Mouse (Mus musculus) neural tube, embryonic 14.5 days (tissue): Measurements from ENCODE around the gene Gale. TPM values are rescaled to one million over a fixed set of nuclear protein-coding genes. Genes with fewer than 3 reads are reported as not detected.

Experiments
- ATAC-seq: fragments of 200-750 bp; cut with Nextera tagmentation; 2 replicates; pipeline ENCODE4 v1.8.0; 2017; ENCODE audit warnings: low read depth, mild to moderate bottlenecking, moderate TSS enrichment, moderate library complexity
- H3K27ac ChIP-seq: fragments of 300-500 bp; sonication (generic); 2 replicates; pipeline ENCODE4 v1.5.1; 2014; ENCODE audit warnings: low read depth, mild to moderate bottlenecking, control low read depth, low read length, moderate library complexity, mixed read lengths
- H3K27me3 ChIP-seq: fragments of 300-500 bp; sonication (generic); 2 replicates; pipeline ENCODE4 v1.6.1; 2014; ENCODE audit warnings: low read length; ENCODE audit not compliant: control insufficient read depth, insufficient read depth
- H3K36me3 ChIP-seq: fragments of 300-500 bp; sonication (generic); 2 replicates; pipeline ENCODE4 v1.6.1; 2014; ENCODE audit warnings: low read length, mixed read lengths; ENCODE audit not compliant: control insufficient read depth, insufficient read depth
- H3K4me1 ChIP-seq: fragments of 300-500 bp; sonication (generic); 2 replicates; pipeline ENCODE4 v1.6.1; 2014; ENCODE audit warnings: low read length; ENCODE audit not compliant: control insufficient read depth, insufficient read depth
- H3K4me2 ChIP-seq: fragments of 300-500 bp; sonication (generic); 2 replicates; pipeline ENCODE4 v1.6.1; 2014; ENCODE audit warnings: mild to moderate bottlenecking, low read depth, low read length, control low read depth
- H3K4me3 ChIP-seq: fragments of 300-500 bp; sonication (generic); 2 replicates; pipeline ENCODE4 v1.5.1; 2014; ENCODE audit warnings: low read depth, low read length, control low read depth, mixed read lengths
- H3K9ac ChIP-seq: fragments of 300-500 bp; sonication (generic); replicated peaks from 2 replicates; pipeline ENCODE4 v1.6.1; 2014; ENCODE audit warnings: low read depth, mild to moderate bottlenecking, control low read depth, low read length, mixed read lengths
- H3K9me3 ChIP-seq: fragments of 300-500 bp; sonication (generic); 2 replicates; pipeline ENCODE4 v1.6.1; 2016; ENCODE audit warnings: low read length; ENCODE audit not compliant: control insufficient read depth
- WGBS: fragments of 180-500 bp; shearing (Covaris S2); extraction: QIAGEN DNeasy Blood & Tissue Kit; methylation state at CpG from one replicate; pipeline ENCODE4 v1.1.7; 2014; 5-methylcytosine and 5-hydroxymethylcytosine counted together
- polyA plus RNA-seq: library from polyadenylated mRNA; unstranded; fragments of >200 nt; fragmentation: Nextera tagmentation; extraction: Ambion mirVana; gene quantifications from 2 replicates; pipeline ENCODE4 v1.2.1, GENCODE M21; 2014

The Gale gene
- polyA plus RNA-seq, 1 experiment from 2014 or later, result 44.1 TPM

DNA sequence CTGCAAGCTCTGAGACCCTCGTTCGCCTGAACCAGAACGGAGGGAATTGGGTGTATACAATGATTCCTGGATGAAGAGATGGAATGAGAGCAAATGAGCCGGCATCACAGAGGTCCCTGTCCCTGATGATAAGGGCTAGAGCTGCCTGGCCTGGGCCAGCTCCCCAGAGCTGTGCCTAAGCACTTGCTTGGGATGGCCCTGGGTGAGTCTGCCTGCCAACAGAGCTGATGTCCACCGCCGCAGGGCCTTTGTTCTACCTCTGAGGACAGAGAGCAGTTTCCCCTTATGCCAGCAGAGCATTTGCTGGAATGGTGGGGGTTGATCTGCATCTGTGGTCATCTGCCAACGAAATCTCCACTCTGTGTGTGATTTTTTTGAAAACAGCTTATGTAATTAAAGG, 1.3 kb upstream of the Gale start:
- no peaks in the 10 kb centered on the region for H3K27me3 ChIP-seq
- H3K27ac ChIP-seq, result no peak overlapping the region
- WGBS, result 91% methylated on average over 7 of the region's 7 CpGs
- H3K9me3 ChIP-seq, result no peaks in the 10 kb centered on the region
- H3K9ac ChIP-seq, result no peak overlapping the region
- H3K4me1 ChIP-seq, result peaks cover 14% of the 10 kb centered on the region; the same call in 1 of the 2 replicates
- peaks cover 14% of the 10 kb centered on the region; the same call in 1 of the 2 replicates for H3K36me3 ChIP-seq
- no peak overlapping the region for H3K4me3 ChIP-seq
- H3K4me2 ChIP-seq, result no peak overlapping the region
- ATAC-seq, result no peak

DNA sequence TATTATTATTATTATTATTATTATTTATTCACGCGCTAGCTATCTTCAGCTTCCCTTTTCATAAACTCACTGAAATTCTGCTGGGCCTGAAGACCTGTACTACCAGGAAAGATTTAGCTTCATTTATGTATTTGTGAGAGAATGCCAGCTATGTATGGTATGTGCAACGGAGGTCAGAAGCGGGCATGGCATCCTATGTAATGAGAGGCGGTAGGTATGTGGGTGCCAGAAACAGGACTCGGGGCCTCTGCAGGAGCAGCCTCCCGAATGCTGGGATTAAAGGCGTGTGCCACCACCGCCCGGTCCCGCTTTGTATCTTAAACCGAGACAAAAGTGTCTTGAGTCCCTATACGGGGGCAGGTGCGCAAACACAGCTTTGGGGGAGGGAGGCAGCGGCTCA, 581 bp upstream of the Gale start:
- H3K36me3 ChIP-seq, result peaks cover 18% of the 10 kb centered on the region; the same call in 1 of the 2 replicates

DNA sequence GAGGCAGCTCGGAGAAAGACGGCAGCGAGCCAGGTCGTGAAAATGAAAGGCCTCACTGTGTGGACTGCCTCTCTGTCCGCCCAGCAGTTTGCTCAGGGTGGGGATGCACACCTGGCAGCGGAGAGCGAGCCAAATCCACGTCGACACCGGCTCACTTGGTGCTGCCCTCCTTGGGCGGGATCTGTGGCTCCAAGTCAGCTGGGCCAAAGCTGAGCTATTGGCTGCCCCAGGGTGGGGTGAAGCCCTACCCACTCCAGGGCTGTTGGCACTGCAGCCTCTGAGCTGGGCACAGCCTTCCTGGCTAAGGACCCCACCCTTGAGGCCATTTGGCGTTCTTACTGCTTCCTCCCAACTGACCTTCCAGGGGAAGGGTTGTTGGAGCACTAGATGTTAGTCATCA, 899 bp downstream of the Gale start:
- peak overlapping the region; percentile 80 for H3K9ac ChIP-seq
- no peaks in the 10 kb centered on the region for H3K9me3 ChIP-seq
- peak overlapping the region; percentile 49 for H3K4me3 ChIP-seq
- ATAC-seq, result no peak
- 4% methylated on average over 12 of the region's 12 CpGs for WGBS
- peaks cover 14% of the 10 kb centered on the region; the same call in 1 of the 2 replicates for H3K4me1 ChIP-seq
- H3K4me2 ChIP-seq, result peak overlapping the region; percentile 76
- no peaks in the 10 kb centered on the region for H3K27me3 ChIP-seq
- H3K36me3 ChIP-seq, result peaks cover 32% of the 10 kb centered on the region
- H3K27ac ChIP-seq, result no peak overlapping the region

More for the DNA sequence above, 581 bp upstream of the Gale start:
- 0 out of 2 replicates have a peak, but pooled peaks have one; percentile 5 for ATAC-seq
- Histone ChIP-seq H3K9ac (peak overlapping the region; percentile 80), H3K4me3 (peak overlapping the region; percentile 49), H3K4me2 (peak overlapping the region; percentile 76), H3K9me3 (no peaks in the 10 kb centered on the region), H3K27me3 (no peaks in the 10 kb centered on the region), H3K27ac (peak overlapping the region; percentile 88), H3K4me1 (peaks cover 14% of the 10 kb centered on the region; the same call in 1 of the 2 replicates)
- 7% methylated on average over 15 of the region's 15 CpGs for WGBS

DNA sequence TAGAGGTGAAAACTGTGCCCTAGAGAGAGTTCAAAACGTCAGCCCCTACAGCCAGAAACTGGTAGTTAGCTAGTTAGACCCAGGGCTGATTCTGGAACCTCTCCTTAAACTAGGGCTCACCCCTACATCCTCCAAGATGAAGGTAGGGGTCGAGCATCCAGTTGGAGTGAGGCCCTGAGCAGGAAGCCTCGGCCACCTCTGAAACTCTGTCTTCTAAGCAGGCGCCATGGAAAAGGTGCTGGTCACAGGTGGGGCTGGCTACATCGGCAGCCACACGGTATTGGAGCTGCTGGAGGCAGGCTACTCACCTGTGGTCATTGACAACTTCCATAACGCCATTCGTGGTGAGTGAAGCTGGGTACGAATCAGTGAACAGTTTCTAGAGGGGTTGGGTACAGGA, 1.6 kb downstream of the Gale start:
- Histone ChIP-seq H3K27me3 (no peaks in the 10 kb centered on the region), H3K9ac (no peak overlapping the region), H3K4me3 (no peak overlapping the region; the same call in 1 of the 2 replicates), H3K4me1 (peaks cover 14% of the 10 kb centered on the region; the same call in 1 of the 2 replicates), H3K36me3 (peaks cover 37% of the 10 kb centered on the region), H3K9me3 (no peaks in the 10 kb centered on the region), H3K27ac (no peak overlapping the region), H3K4me2 (no peak overlapping the region)
- WGBS, result 89% methylated on average over 9 of the region's 9 CpGs
- ATAC-seq, result no peak

DNA sequence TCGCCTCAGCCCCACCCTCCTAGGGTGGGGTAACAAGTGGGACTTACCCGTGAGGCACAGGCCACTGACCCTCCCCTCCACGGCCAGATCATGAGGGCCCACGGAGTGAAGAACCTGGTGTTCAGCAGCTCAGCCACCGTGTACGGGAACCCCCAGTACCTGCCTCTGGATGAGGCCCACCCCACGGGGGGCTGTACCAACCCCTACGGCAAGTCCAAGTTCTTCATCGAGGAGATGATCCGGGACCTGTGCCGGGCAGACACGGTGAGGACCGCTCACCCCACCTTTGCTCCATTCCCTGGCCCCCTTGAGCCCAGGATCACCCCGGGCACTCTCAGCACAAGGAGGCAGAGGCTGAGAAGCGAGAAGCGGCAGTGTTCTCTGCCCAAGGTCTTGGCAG, 2.8 kb downstream of the Gale start:
- H3K4me2 ChIP-seq, result no peak overlapping the region
- peaks cover 35% of the 10 kb centered on the region for H3K36me3 ChIP-seq
- no peaks in the 10 kb centered on the region for H3K27me3 ChIP-seq
- no peak overlapping the region for H3K27ac ChIP-seq
- H3K4me3 ChIP-seq, result no peak overlapping the region
- peaks cover 15% of the 10 kb centered on the region for H3K4me1 ChIP-seq
- 92% methylated on average over 16 of the region's 16 CpGs for WGBS
- no peak for ATAC-seq
- H3K9ac ChIP-seq, result no peak overlapping the region
- no peaks in the 10 kb centered on the region for H3K9me3 ChIP-seq

DNA sequence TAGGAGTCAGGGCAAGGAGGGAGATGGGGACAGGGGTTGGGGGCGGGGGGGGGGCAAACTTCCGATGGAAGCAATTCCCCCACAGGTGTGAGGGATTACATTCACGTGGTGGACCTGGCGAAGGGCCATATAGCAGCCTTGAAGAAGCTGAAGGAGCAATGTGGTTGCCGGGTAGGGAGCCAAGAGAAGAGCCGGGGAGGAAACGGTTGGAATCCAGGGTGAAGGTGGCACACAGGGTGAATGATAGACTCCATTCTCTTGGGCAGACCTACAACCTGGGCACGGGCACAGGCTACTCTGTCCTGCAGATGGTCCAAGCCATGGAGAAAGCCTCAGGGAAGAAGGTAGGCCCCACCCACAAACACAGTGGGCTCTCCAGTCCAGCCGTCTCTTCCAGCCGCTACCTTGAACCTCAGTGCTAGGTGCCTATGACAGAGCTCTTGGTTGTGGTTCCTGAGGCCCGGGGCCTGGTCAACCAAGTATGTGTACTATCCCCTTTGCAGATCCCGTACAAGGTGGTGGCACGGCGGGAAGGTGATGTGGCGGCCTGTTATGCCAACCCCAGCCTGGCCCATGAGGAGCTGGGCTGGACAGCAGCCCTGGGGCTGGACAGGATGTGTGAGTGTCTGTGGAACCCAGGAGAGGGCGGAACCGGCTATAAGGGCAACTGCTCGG, 3.7 kb downstream of the Gale start:
- H3K36me3 ChIP-seq, result peaks cover 31% of the 10 kb centered on the region
- H3K27ac ChIP-seq, result no peak overlapping the region
- H3K27me3 ChIP-seq, result no peaks in the 10 kb centered on the region
- no peak for ATAC-seq
- H3K9ac ChIP-seq, result no peak overlapping the region
- H3K4me3 ChIP-seq, result no peak overlapping the region
- no peak overlapping the region for H3K4me2 ChIP-seq
- H3K9me3 ChIP-seq, result no peaks in the 10 kb centered on the region
- 94% methylated on average over 18 of the region's 18 CpGs for WGBS
- peaks cover 21% of the 10 kb centered on the region for H3K4me1 ChIP-seq

DNA sequence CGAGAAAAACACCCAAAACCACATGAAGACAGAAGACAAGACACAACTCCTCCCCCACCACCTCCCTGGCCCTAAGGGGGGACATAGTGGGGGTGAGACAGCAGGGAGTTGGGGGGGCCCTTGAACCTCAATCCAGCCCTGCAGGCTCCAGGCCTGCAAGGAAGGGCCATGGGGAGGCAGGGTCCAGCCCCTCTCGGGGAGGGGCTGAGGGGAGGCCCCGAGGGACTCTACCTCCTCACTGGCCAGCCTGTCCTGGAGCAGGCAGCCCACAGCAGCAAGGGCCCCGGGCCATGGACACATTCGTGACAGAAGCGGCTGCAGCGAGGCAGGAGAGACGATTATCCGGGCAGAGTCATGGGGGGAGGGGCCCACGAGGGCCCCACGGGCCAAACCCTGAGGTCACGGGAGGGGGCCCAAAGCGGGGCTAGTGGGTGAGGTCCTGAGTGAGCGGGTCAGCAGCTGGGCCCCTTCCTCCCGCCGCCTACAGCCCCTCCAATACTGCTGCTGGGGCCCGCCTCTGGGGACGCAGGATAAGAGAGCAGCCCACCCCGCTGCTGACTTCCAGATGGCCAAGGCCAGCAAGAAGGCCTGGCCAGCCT, 4.8 kb downstream of the Gale start:
- H3K36me3 ChIP-seq, result peaks cover 31% of the 10 kb centered on the region
- H3K4me3 ChIP-seq, result no peak overlapping the region
- H3K27me3 ChIP-seq, result no peaks in the 10 kb centered on the region
- 79% methylated on average over 19 of the region's 19 CpGs for WGBS
- H3K4me2 ChIP-seq, result no peak overlapping the region
- H3K4me1 ChIP-seq, result peaks cover 18% of the 10 kb centered on the region
- no peak overlapping the region for H3K9ac ChIP-seq
- H3K27ac ChIP-seq, result no peak overlapping the region
- ATAC-seq, result no peak
- H3K9me3 ChIP-seq, result no peaks in the 10 kb centered on the region

DNA sequence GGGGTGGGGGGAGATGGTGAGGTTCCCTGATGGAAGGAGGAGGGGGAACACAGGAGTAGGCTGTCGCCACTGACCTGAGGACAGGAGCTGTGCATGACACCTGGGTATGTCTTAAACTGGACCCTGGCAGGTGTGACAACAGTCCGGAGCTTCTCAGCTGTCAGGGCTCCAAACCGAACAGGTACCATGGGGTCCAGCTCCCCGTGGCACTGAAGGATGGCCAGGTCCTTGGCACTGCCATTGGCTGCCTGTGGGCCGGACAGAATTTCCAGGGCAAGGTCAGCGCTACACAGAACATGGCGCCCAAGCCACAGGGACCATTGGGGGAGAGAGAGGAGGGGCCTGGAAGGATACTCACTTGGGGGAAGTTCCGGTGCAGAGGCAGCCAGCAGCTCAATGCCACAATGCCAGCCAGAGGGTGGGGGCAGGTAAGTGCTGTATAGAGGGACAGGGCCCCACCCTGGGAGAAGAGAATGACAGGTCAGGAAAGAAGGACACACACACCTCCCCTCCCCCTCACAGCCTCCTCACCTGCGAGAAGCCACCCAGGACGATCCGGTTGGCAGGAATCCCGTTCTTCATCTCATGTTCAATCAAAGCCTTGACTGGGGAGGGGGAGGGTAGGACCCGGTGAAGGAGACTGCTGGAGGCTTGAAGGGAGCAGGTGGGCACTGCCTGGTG, 5.7 kb downstream of the Gale start:
- Histone ChIP-seq H3K36me3 (peaks cover 31% of the 10 kb centered on the region), H3K27me3 (no peaks in the 10 kb centered on the region), H3K9me3 (no peaks in the 10 kb centered on the region), H3K4me3 (no peak overlapping the region), H3K9ac (no peak overlapping the region), H3K4me2 (no peak overlapping the region), H3K4me1 (peaks cover 17% of the 10 kb centered on the region), H3K27ac (no peak overlapping the region)
- WGBS, result 93% methylated on average over 13 of the region's 13 CpGs
- ATAC-seq, result no peak

DNA sequence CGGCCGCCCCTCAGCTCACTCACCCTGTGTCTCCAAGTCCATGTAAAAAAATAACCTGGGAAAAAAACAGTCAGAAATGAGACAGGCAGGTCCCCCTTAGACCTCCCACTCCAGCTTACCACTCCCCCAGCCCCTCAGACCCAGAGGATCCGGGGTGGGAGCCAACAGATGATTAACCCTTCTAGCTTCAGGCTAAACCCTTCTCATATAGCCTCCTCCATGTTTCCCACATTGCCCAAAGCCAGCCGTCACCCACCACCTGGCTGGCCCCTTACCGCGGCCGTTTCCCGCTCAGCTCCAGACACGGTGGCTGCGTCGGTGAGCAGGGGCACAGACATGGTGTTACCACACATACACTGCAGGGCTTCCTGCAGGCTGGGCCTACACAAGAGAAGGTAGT, 7.1 kb downstream of the Gale start:
- Histone ChIP-seq H3K36me3 (peaks cover 35% of the 10 kb centered on the region), H3K27me3 (no peaks in the 10 kb centered on the region), H3K27ac (no peak overlapping the region), H3K4me2 (peak overlapping the region; percentile 9; the same call in 1 of the 2 replicates), H3K4me3 (no peak overlapping the region), H3K9ac (no peak overlapping the region), H3K4me1 (peaks cover 9% of the 10 kb centered on the region), H3K9me3 (no peaks in the 10 kb centered on the region)
- ATAC-seq, result no peak
- WGBS, result 95% methylated on average over 11 of the region's 11 CpGs
